Mouse (Mus musculus): Measurements from ENCODE around the gene Fam71f1.

DNA sequence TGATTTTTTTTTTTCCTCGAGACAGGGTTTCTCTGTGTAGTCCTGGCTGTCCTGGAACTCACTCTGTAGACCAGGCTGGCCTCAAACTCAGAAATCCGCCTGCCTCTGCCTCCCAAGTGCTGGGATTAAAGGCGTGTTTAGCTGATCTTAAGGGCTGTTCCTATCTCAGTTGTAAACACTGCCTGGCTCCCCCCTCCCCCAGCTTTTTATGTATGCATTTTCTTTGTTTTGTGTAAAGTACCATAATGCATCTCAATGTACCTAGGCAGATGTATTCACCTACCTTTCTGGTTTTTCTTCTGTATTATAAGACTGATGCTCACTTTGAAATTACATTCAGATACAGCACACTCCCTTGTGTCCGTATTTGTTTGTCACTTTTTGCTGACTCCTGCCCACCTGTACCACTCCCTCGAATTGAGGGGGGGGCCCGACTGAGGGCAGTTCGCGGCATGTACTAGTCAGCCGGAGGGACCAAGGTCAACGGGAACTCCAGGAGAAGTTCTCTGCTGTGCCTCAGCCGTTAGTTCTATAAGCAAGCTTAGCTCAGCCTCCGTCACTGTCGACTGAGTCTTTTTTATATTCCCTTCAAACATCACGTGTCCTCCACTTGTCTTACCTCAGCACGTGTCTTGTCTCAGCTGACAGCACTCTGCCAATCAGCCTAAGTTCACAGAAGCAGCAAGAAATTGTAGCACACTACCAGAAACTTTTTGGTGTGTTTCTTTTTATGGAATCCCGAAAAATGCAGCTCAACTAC, 9.9 kb upstream of the Fam71f1 start:
- TF ChIP-seq CTCF (IDR thresholded peaks at IDR 0.05; ENCODE audit: low read depth, low read length) = no peak
- TF ChIP-seq TAL1 (conservative IDR thresholded peaks at IDR 0.05; ENCODE audit: low read depth, low read length) = no peak
